Mouse (Mus musculus): ENCODE data around the gene Mif4gd. TPM values are rescaled to one million over a fixed set of nuclear protein-coding genes. Genes with fewer than 3 reads are reported as not detected.
A peak's percentile ranks its signal among the peaks of the same experiment; 100 is the strongest.

Gene Mif4gd
- polyA plus RNA-seq, 1 experiment from 2014 or later: 19.4 TPM

- Histone ChIP-seq H3K9me3 (no peaks in the 10 kb centered on the region), H3K4me3 (no peak overlapping the region), H3K36me3 (replicated peaks) (peaks cover 37% of the 10 kb centered on the region), H3K27me3 (replicated peaks; ENCODE audit: low read depth, poor library complexity, severe bottlenecking) (no peaks in the 10 kb centered on the region), H3K27ac (replicated peaks) (no peak overlapping the region), H3K4me1 (peaks cover 8% of the 10 kb centered on the region)
- WGBS: 88% methylated on average over 4 of the region's 4 CpGs
- DNase-seq (ENCODE audit: low spot score): no peak
These were observed 28.9 kb upstream of the Mif4gd start for GRCm38 (mm10) chr11:115641664-115642036.

DNA sequence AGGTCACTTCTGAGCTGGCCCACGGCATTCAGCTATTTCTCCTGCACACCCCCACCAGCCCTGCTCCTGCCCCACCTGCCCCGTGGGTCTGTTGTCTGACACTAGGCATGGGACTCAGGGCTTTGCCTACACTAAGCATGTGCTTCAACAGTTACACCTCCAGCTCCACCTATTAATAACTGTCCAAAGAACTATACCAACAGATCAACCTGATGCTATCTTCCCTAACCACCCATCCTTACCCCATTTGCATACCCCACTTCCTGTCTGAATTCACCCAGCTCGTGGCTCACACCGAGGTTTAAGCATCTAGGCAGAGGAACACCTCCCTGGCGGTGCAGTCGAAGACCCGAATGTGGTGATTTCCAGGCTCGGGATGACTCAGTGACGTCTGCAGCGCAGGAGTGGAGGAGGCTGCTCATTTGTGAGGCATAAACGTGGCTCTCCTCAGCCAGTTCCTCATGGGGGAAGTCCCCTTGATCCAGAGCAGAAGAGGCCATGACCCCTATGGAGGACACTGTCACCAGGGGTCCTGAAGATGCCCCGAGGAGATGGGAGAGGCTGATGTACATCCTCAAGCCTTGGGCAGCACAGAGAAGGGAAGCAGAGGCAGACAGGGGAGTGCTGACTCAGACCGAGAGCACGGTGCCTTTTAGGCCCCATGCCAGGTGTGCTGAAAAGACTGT, 28.4 kb upstream of the Mif4gd start:
- peaks cover 8% of the 10 kb centered on the region for H3K4me1 ChIP-seq
- peaks cover 32% of the 10 kb centered on the region for H3K36me3 ChIP-seq (replicated peaks)
- no peak for DNase-seq (ENCODE audit: low spot score)
- H3K27me3 ChIP-seq (replicated peaks; ENCODE audit: low read depth, poor library complexity, severe bottlenecking): no peaks in the 10 kb centered on the region
- H3K9me3 ChIP-seq: no peaks in the 10 kb centered on the region
- 0 out of 2 replicates have a peak overlapping the region, but pooled peaks have one; percentile 24 for H3K27ac ChIP-seq (replicated peaks)
- WGBS: 47% methylated on average over 14 of the region's 14 CpGs
- H3K4me3 ChIP-seq: peak overlapping the region; percentile 8; the same call in 1 of the 2 replicates

DNA sequence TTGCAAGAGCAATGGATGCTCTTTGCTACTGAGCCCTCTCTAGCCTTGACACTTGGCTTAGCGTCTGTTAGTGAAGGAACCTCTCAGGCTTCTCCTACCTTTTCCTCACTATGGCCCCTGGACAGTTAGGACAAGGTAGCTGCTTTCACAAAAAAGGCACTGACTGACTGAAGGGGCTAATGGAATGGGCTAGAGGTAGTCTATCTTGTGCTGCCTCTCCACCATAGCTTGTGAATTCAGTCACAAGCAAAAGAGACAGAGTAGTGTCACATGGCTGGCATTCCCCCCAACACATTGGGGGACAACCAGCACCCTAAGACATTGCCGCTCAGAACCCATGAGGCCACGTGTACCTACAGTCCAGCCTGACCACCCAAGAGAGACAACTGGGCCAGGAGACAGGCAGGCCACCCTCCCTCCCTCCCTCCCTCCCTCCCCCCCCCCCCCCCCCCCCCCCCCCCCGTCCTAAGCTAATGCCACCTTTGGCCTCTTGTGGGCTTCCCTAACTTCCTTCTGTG, 27.6 kb upstream of the Mif4gd start:
- H3K27ac ChIP-seq (replicated peaks): no peak overlapping the region

DNA sequence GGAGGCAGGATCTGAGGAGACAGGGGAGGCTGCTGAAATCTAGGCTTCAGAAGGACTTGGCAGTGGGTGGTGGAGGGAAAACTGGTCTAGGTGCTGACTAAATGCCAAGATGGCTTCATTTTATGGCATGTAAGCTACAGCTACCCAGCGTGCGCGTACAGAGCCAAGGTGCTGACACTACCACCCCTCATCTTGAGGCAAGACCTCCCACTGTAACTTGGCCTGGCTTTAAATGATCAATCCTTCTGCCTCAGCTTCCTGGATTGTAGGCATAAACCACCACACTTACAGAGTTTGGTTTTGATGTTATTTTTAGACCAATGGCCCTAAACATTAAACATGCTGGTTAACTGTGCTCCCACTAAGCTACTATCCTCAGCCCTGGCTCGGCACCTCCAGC, 26.8 kb upstream of the Mif4gd start:
- Histone ChIP-seq H3K4me3 (no peak overlapping the region), H3K4me1 (peaks cover 8% of the 10 kb centered on the region), H3K9me3 (no peaks in the 10 kb centered on the region), H3K27me3 (replicated peaks; ENCODE audit: low read depth, poor library complexity, severe bottlenecking) (no peaks in the 10 kb centered on the region), H3K36me3 (replicated peaks) (peaks cover 17% of the 10 kb centered on the region), H3K27ac (replicated peaks) (no peak overlapping the region)
- DNase-seq (ENCODE audit: low spot score): no peak
- 95% methylated on average over 4 of the region's 4 CpGs for WGBS

More for the DNA sequence above, 27.6 kb upstream of the Mif4gd start:
- WGBS: 83% methylated on average over 3 of the region's 4 CpGs
- Histone ChIP-seq H3K4me3 (no peak overlapping the region), H3K9me3 (no peaks in the 10 kb centered on the region), H3K36me3 (replicated peaks) (peaks cover 25% of the 10 kb centered on the region), H3K27me3 (replicated peaks; ENCODE audit: low read depth, poor library complexity, severe bottlenecking) (no peaks in the 10 kb centered on the region), H3K4me1 (peaks cover 8% of the 10 kb centered on the region)
- DNase-seq (ENCODE audit: low spot score): no peak

DNA sequence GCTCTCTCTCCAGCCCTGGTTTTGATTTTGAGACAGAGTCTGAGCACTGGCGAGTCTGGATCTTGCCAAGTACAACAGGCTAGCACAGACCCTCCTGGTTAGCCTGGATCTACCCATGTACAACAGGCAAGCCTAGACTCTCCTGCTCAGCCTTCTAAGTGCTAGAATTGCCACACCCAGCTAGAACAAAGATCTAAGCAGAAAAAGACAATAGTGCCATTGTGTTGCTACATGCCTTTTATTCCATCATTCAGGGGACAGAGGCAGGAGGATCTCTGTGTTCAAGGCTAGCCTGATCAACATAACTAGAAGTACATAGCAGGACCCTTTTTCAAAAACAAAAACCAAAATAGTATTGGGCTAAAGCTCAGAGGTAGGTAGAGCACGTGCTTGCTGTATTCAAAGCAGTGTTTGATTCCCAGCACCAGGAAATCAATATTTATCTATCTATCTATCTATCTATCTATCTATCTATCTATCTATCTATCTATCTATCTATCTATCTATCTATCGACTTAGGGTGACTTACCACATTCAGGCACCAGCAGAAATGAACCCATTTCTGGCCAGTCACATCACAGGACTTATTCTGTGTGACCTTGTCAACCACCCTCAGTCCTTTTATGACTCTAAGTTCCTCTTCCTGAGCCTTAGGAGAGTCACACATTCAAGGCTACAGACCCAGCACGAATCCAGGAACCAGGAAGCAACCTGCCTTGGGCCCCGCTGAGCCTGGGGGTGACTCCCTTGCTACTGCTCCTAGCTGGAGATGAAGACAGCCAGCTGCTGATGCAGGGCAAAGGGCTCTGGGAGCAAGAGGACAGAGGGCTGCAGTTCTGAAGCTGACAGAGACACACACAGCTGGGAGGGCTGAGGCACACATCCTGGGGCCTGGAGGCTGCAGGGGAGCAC, 26.0 kb upstream of the Mif4gd start:
- H3K27me3 ChIP-seq (replicated peaks; ENCODE audit: low read depth, poor library complexity, severe bottlenecking): no peaks in the 10 kb centered on the region
- no peaks in the 10 kb centered on the region for H3K9me3 ChIP-seq
- H3K4me1 ChIP-seq: peaks cover 8% of the 10 kb centered on the region
- DNase-seq (ENCODE audit: low spot score): no peak
- no peak overlapping the region for H3K27ac ChIP-seq (replicated peaks)
- H3K4me3 ChIP-seq: no peak overlapping the region
- peaks cover 11% of the 10 kb centered on the region for H3K36me3 ChIP-seq (replicated peaks)
- 80% methylated on average over 5 of the region's 5 CpGs for WGBS

DNA sequence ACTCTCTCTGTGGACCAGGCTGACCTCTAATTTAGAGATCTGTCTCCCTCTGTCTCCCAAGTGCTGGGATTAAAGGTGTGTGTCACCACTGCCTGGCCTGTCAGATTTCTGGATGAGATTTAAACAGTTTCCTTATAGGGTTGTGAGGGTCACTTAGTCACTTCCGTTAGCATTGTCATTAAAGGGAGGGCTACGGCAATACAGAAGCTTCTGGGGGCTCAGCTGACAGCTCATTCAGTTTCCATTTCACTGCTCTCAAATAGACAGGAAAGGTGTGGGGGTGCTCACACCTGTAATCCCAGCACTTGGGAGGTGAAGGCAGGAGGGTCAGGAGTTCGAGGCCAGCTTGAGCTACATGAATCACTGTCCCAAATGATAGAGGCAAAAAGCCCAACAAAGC, 24.2 kb upstream of the Mif4gd start:
- no peak overlapping the region for H3K4me3 ChIP-seq
- no peaks in the 10 kb centered on the region for H3K36me3 ChIP-seq (replicated peaks)
- H3K27me3 ChIP-seq (replicated peaks; ENCODE audit: low read depth, poor library complexity, severe bottlenecking): no peaks in the 10 kb centered on the region
- no peak for DNase-seq (ENCODE audit: low spot score)
- H3K9me3 ChIP-seq: no peaks in the 10 kb centered on the region
- WGBS: 82% methylated on average over 3 of the region's 3 CpGs
- peaks cover 8% of the 10 kb centered on the region for H3K4me1 ChIP-seq
- no peak overlapping the region for H3K27ac ChIP-seq (replicated peaks)

DNA sequence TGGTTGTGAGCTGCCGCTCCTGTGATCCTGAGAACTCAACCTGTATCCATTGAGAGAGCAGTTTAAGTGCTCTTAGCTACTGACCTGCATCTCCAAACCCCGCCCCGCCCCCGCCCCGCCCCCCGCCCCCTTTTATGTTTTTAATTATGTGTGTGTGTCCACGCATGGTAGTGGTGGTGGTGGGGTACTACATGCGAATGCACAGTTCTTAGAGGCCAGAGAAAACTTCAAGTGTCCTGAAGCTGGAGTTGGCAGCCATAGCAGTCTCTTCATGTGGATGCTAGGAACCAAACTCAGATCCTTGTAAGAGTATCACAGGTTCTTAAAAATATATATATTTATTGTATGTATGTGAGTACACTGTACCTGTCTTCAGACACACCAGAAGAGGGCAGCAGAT, 22.7 kb upstream of the Mif4gd start:
- Histone ChIP-seq H3K36me3 (replicated peaks) (no peaks in the 10 kb centered on the region), H3K4me1 (no peaks in the 10 kb centered on the region), H3K27ac (replicated peaks) (no peak overlapping the region), H3K27me3 (replicated peaks; ENCODE audit: low read depth, poor library complexity, severe bottlenecking) (no peaks in the 10 kb centered on the region), H3K9me3 (no peaks in the 10 kb centered on the region), H3K4me3 (no peak overlapping the region)
- WGBS: 72% methylated on average over 8 of the region's 8 CpGs
- DNase-seq (ENCODE audit: low spot score): no peak

GRCm38 (mm10) chr11:115635041-115635440, 22.3 kb upstream of the Mif4gd start:
- H3K36me3 ChIP-seq (replicated peaks): no peaks in the 10 kb centered on the region
- no peaks in the 10 kb centered on the region for H3K4me1 ChIP-seq
- 89% methylated on average over 8 of the region's 8 CpGs for WGBS
- H3K4me3 ChIP-seq: no peak overlapping the region
- H3K27me3 ChIP-seq (replicated peaks; ENCODE audit: low read depth, poor library complexity, severe bottlenecking): no peaks in the 10 kb centered on the region
- no peak overlapping the region for H3K27ac ChIP-seq (replicated peaks)
- H3K9me3 ChIP-seq: no peaks in the 10 kb centered on the region
- no peak for DNase-seq (ENCODE audit: low spot score)

DNA sequence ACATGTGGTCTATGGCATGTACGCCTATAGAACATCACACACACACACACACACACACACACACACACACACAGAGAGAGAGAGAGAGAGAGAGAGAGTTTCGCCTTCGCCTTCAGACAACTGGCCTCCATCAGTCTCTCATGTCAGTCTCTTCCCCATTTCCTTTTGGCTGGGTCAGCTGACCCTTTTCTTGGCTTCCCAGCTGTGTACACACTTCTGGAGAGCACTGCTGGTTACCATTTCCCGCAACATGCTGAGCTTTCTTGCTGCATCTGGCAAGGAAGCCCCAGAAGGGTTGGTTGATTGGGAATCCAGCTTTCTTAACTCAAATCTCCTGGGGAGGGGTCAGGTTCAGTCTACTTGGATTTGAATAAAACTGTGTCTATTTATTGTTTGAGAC, 21.3 kb upstream of the Mif4gd start:
- Histone ChIP-seq H3K9me3 (no peaks in the 10 kb centered on the region), H3K27ac (replicated peaks) (no peak overlapping the region), H3K4me1 (no peaks in the 10 kb centered on the region), H3K36me3 (replicated peaks) (no peaks in the 10 kb centered on the region), H3K4me3 (no peak overlapping the region), H3K27me3 (replicated peaks; ENCODE audit: low read depth, poor library complexity, severe bottlenecking) (no peaks in the 10 kb centered on the region)
- no peak for DNase-seq (ENCODE audit: low spot score)
- WGBS: 71% methylated on average over 4 of the region's 4 CpGs

GRCm38 (mm10) chr11:115632862-115633261, 20.1 kb upstream of the Mif4gd start:
- Histone ChIP-seq H3K36me3 (replicated peaks) (no peaks in the 10 kb centered on the region), H3K9me3 (no peaks in the 10 kb centered on the region), H3K27me3 (replicated peaks; ENCODE audit: low read depth, poor library complexity, severe bottlenecking) (no peaks in the 10 kb centered on the region), H3K4me1 (peaks cover 4% of the 10 kb centered on the region; the same call in 1 of the 2 replicates), H3K27ac (replicated peaks) (no peak overlapping the region), H3K4me3 (no peak overlapping the region)
- WGBS: 91% methylated on average over 10 of the region's 10 CpGs
- DNase-seq (ENCODE audit: low spot score): no peak

- Histone ChIP-seq H3K27me3 (replicated peaks; ENCODE audit: low read depth, poor library complexity, severe bottlenecking) (no peaks in the 10 kb centered on the region), H3K4me1 (peaks cover 9% of the 10 kb centered on the region), H3K27ac (replicated peaks) (no peak overlapping the region), H3K36me3 (replicated peaks) (no peaks in the 10 kb centered on the region), H3K9me3 (no peaks in the 10 kb centered on the region), H3K4me3 (no peak overlapping the region)
- WGBS: 79% methylated on average over 7 of the region's 7 CpGs
- no peak for DNase-seq (ENCODE audit: low spot score)
These were observed 19.5 kb upstream of the Mif4gd start for GRCm38 (mm10) chr11:115632247-115632646.

DNA sequence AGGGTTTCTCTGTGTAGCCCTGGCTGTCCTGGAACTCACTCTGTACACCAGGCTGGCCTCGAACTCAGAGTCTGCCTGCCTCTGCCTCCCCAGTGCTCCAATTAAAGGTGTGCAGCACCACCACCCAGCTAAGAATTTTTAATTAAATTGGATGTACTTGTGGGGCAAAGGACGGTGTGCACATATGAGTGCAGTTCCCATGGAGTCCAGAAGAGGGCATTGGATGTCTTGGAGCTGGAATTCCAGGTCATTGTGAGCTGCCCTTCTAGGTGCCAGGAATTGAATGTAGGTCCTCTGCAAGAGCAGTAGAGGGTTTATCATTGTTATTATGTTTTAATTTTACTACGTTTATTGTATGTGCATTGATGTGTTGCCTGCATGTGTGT, 18.7 kb upstream of the Mif4gd start:
- no peak overlapping the region for H3K27ac ChIP-seq (replicated peaks)
- peaks cover 15% of the 10 kb centered on the region for H3K4me1 ChIP-seq
- 15% methylated on average over 3 of the region's 3 CpGs for WGBS
- no peaks in the 10 kb centered on the region for H3K27me3 ChIP-seq (replicated peaks; ENCODE audit: low read depth, poor library complexity, severe bottlenecking)
- peak; percentile 40 for DNase-seq (ENCODE audit: low spot score)
- no peaks in the 10 kb centered on the region for H3K9me3 ChIP-seq
- no peak overlapping the region; the same call in 1 of the 2 replicates for H3K4me3 ChIP-seq
- no peaks in the 10 kb centered on the region for H3K36me3 ChIP-seq (replicated peaks)
